Mouse (Mus musculus) central nervous system, embryonic 14 days (tissue): Measurements from ENCODE around the gene Chst10. TPM values are rescaled to one million over a fixed set of nuclear protein-coding genes. Genes with fewer than 3 reads are reported as not detected.

ENCODE experiments used
- polyA plus RNA-seq: library from polyadenylated mRNA; depleted of rRNA; stranded (reverse); fragments of >200 nt; gene quantifications from 2 replicates; pipeline ENCODE4 v1.2.3, GENCODE M21; 2012; rRNA removed

Gene Chst10
- 26.8 and 27.3 TPM in 2 replicates for polyA plus RNA-seq

DNA sequence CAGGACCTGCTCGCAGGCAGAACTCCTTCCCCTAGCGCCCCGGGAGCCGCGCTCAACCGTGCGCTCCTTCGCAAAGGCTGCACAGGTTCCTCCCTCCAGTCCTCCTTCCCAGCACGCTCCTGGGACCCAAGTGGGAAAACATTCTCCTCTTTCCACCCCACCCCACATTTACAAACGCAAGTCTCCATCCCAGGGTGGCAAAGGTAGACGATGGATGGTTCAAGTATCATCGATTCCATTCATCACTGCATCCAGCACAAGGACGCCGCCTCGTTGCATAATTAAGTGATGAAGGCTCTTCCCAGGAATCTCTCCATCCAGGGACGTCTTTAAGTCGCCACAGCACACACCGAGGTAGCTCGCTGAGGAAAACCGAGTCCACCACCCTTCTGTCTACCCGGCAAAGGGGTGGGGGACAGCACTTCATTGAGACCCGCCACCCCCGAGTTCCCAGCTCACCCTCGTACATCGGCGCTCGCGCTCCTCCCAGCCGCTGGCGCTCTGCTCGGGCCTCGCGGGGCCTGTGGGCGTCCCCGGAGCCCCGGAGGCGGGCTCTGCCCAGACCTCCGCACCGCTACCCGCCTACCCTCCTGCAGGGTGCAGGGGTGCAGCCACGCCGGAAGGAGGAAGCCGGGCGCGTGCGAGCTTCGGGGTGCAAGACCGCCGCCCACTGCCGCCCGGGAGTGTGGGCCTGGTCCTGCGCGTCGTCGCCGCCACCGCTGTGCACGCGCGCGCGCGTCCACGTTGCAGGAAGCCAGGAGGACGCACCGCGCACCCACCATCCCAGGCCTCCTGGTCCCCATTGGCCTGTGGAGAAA is at the start of gene Chst10:
Gene Chst10, minus strand, starts transcription at position 731 of the 818 bp plus-strand sequence.

GRCm38 (mm10) chr1:38938849-38939248 is 40.9 kb upstream of the Chst10 start, which contains the start of gene Nms:
Nms (plus strand) TSS chr1:38939149.

GRCm38 (mm10) chr1:38836477-38836872 is 61.5 kb downstream of the Chst10 start, which contains the start of gene Lonrf2:
Lonrf2 (minus strand) TSS chr1:38836711.

Other genes starting within 250 kb of the Chst10 start
- gene Aff3, start 233.2 kb downstream of the Chst10 start, polyA plus RNA-seq = 39.5 and 40.2 TPM in 2 replicates
- 45.9 and 47.1 TPM in 2 replicates for gene Lonrf2, start 61.5 kb downstream of the Chst10 start, polyA plus RNA-seq
- 0.40 and 0.66 TPM in 2 replicates for gene Nms, start 41.0 kb upstream of the Chst10 start, polyA plus RNA-seq
- 97.1 and 109 TPM in 2 replicates for gene Pdcl3, start 87.4 kb upstream of the Chst10 start, polyA plus RNA-seq